Mouse (Mus musculus) right cerebral cortex, postnatal 4 days (tissue): ENCODE data around the gene Exoc3l2.

Experiments
- DNase-seq: peaks from one replicate; pipeline ENCODE4 v3.0.0-alpha.2; 2022

Exoc3l2 gene

DNA sequence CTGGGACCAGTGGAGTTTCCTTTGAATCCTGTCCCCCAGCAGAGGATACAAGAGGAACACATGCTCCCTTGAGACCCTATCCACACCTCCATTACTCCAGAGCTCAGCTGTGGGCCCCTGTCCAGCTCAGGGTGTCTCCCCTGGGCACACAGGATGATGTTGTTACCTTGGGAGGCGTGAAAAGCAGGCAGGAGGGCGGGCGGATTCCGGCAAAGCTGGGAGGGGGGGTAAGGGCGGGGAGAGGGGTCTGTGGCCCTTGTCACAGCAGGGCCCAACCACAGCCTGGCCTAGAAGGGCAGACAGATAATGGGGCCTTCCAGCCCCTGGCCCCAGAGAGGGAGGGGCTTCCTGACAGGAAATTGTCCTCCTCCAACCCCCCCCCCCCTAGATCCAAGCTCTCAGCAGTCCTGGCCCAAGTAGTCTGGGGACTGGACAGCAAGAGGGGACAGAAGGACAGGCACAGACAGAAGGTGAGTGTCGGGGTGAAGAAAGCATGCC, at the start of gene Exoc3l2:
Exoc3l2 (plus strand) TSS at position 448 of the 498 bp plus-strand sequence.
- no peak for DNase-seq

DNA sequence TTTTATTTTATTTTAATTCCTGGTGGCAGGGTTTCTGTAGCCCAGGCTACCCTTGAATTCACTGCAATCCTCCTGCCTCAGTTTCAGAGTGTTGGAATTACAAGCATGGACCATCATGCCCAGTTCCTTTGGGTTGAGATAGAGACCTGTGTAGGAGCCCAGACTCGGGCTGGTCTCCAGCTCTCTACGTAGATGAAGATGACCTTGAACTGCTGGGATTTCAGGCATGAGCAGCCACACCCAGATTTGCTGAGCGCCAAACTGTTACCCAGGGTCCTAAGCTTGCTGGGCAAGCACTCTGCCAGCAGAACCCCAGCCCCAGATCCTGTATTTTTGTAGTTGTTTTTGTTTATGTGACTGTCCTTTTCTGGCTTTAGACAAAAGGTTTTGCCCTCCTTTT, 49.6 kb upstream of the Exoc3l2 start:
- DNase-seq = no peak

DNA sequence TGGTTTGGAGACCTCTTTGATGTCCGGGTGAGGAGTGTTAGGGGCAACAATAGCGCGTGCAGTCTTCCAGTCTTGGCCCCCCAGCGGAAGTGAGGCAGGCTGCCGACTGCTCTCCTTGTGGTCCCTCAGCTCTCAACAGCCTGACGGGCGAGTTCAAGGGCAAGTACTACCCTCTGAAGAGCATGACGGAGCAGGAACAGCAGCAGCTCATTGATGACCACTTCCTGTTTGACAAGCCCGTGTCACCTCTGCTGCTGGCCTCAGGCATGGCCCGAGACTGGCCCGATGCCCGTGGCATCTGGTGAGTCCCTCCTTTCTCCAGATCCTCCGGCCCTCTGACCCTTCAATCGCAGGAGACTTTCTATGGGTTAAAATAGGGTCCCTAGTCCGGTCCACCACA, 46.5 kb upstream of the Exoc3l2 start:
- no peak for DNase-seq

DNA sequence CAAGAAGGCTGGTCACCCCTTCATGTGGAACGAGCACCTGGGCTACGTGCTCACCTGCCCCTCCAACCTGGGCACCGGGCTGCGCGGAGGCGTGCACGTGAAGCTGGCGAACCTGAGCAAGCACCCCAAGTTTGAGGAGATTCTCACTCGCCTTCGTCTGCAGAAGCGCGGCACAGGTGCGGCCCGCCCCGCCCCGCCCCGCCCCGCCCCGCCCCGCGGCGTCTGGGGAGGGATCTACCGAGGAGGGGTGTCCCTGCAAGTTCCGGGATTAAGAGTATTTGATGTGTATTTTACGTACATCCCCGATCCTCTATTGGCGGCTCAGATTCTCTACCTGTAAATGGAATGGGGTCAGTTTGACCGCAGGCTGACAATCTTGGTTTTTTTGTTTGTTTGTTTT, 43.0 kb upstream of the Exoc3l2 start:
- no peak for DNase-seq

DNA sequence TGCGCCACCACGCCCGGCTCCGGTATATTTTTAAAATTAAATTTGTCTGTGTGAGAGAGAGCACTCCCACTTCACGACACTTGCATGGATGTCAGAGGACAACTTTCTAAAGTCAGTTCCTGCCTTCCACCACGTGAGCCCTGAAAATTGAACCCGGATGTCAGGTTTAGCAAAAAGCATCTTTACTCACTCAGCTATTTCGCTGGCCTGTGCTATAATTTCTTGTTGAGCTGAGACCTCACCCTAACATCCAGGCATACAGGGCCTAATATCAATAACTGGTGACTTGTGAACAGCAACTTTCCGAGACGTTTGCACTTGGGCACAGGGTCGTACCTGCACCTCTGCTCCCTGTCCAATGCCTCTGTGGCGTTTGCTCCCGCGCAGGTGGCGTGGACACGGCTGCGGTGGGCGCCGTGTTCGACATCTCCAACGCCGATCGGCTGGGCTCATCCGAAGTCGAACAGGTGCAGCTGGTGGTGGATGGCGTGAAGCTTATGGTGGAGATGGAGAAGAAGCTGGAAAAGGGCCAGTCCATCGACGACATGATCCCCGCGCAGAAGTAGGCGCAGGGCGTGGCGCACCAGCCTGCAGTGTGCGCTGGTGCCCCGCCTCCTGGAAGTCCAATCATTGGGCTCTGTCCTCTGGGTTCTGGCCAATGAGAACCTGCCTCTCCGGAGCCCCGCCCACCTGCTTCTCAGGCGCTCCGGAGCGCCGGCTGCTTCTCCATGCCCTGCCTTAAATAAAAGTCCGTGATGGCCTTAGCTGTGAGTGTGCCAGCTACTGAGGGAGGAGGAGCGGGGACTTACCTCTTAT, 42.1 kb upstream of the Exoc3l2 start:
- DNase-seq = peak; percentile 83

DNA sequence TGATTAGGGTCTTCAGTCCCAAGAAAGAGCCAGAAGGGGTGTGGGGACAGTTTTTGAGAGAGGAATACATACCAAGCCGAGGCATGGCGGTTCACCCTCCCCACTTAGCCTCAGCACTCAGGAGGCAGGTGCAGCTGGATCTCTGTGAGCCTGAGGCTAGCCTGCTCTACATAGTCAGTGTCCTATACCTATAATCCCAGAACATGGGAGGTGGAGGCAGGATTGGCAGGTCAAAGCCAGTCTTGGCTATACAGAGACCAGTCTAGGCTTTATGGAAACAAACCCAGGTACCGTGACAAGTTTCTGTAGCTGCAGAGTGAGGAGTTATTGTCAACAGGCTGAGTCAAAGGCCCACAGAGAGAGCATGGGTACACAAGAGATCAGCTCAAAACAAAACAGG, 40.0 kb upstream of the Exoc3l2 start:
- DNase-seq = no peak

DNA sequence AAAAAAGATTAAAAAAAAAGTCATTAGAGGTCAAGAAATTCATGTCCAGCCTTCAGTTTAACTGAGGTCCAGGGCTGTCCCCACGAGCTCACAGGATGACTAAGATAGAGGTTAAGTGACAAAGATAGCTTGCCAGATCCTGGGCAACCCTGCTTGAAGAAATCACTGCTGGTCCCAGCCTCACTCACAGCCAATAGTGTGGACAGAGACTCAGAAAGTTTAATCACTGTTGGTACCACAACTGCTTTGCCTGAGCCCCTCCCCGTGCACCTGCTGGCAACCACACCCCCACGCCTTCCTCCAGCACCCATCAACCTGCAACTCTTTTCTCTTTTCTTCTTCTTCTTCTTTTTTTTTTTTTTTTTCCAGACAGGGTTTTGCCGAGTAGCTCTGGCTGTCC, 39.1 kb upstream of the Exoc3l2 start:
- no peak for DNase-seq

DNA sequence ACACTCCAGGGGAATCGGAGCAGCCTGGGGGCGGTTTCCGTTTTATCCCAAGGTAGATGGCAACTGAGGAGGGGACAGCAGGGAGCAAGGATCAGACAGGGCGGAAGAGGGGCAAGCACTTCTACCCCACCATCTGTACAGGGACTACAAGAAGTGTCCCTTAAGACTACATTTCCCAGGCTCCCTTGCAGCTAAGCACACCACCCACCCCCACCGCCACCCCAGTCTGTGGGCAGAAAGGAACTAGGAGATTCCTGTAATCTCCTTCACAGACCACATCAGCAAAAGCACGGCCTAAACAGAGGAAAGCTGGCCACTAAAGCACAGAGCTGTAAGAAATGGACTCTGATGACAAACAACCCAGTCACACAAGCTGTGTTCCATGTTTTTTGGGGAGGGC, 36.8 kb upstream of the Exoc3l2 start:
- DNase-seq = no peak

DNA sequence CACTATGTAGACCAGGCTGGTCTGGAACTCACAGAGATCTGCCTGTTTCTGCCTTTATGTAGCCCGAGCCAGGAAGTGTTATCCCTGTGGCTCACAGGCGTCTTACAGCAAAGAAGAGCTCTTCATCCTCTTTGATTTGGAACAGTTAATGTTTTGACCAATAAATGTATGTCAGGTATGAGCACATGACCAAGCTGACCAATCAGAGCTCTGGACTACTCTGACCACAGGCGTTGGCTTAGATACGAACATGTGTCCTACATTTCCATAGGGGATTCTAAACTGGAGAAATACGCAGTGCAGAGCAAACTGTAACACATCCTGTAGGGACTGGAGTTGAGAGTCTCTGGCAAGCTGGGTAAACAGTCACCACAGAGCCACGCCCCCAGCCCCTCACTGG, 36.2 kb upstream of the Exoc3l2 start:
- no peak for DNase-seq

- DNase-seq = no peak
Measured at GRCm38 (mm10) chr7:19427999-19428650, 35.0 kb upstream of the Exoc3l2 start.

DNA sequence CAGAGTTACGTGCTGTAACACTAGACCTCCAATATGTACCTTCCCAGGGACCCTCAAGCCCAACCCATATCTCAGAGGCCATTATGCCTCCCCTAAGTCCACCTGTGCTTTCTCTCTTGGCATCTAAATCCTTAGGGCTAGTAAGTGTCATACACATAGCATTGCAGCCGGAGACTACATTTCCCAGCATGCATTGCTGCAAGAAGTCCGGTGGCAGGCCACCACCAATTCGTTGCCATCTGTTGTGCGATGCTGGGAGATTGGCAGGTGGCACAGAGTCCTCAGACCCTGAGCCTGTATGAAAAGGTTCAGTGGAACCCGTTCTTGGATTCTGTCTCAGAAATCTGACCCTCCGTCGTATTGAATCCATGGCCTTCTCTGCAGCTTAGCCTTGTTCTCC, 33.4 kb upstream of the Exoc3l2 start:
- no peak for DNase-seq

GRCm38 (mm10) chr7:19430402-19430801, 32.7 kb upstream of the Exoc3l2 start:
- no peak for DNase-seq

GRCm38 (mm10) chr7:19432475-19432874, 30.7 kb upstream of the Exoc3l2 start:
- DNase-seq = no peak

DNA sequence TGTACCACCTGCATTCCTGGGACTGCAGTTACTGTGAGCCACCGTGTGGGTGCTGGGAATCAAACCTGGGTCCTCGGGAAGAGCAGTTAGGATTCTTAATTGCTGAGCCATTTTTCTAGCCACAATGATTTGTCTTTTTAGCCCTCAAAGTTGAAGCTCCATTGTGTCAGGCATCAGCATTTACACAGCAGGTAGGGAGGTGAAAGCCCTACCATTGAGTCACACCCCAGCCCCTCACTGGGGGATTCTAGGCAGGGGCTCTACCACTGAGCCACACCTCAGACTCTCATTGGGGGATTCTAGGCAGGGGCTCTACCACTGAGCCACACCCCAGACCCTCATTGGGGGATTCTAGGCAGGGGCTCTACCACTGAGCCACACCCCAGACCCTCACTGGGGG, 26.9 kb upstream of the Exoc3l2 start:
- DNase-seq = no peak

GRCm38 (mm10) chr7:19437048-19437447, 26.1 kb upstream of the Exoc3l2 start:
- no peak for DNase-seq

- no peak for DNase-seq
Measured at GRCm38 (mm10) chr7:19441448-19442091, 21.6 kb upstream of the Exoc3l2 start.

DNA sequence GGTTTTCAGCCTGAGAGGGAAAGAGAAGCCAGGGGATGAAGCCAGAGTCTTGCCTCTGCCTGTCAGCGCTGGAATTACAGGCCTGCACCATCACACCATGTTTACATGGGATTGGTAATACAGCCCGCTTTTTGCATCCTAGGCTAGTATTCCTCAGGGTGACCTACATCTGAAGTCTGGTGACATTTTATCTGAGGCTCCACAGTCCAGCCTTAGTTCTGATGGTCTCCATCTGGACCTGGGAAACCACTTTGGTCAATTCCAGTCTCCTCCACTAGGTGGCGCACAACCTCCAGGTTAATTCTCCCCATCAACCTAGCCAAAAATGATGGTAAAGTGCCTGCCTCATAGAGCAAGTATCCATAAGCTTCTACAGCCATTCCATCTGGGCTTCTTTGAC, 19.8 kb upstream of the Exoc3l2 start:
- peak; percentile 93 for DNase-seq

DNA sequence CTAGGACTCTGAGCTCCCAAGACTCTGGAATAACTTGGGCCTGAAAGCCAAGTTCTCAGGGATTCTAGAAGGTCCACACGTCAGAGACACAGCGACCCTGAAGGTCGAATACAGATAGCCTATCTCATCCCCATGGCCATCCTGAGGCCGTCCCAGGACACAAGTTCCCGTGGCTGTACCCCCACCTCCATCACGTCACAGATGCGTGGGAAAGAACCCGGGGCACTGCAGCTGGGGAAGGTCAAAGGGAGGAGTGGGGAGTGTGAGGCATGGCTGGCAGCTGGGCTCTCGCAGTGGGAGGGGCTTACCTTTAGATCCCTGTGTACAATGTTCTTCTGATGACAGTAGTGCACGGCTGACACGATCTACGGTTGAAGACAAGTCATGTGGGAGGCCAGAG, 18.3 kb upstream of the Exoc3l2 start:
- no peak for DNase-seq

- DNase-seq = no peak
Measured at GRCm38 (mm10) chr7:19447689-19448088, 15.4 kb upstream of the Exoc3l2 start.

- no peak for DNase-seq
Measured at GRCm38 (mm10) chr7:19449165-19449564, 14.0 kb upstream of the Exoc3l2 start.

- DNase-seq = no peak
Measured at GRCm38 (mm10) chr7:19455186-19455585, 7.9 kb upstream of the Exoc3l2 start.

DNA sequence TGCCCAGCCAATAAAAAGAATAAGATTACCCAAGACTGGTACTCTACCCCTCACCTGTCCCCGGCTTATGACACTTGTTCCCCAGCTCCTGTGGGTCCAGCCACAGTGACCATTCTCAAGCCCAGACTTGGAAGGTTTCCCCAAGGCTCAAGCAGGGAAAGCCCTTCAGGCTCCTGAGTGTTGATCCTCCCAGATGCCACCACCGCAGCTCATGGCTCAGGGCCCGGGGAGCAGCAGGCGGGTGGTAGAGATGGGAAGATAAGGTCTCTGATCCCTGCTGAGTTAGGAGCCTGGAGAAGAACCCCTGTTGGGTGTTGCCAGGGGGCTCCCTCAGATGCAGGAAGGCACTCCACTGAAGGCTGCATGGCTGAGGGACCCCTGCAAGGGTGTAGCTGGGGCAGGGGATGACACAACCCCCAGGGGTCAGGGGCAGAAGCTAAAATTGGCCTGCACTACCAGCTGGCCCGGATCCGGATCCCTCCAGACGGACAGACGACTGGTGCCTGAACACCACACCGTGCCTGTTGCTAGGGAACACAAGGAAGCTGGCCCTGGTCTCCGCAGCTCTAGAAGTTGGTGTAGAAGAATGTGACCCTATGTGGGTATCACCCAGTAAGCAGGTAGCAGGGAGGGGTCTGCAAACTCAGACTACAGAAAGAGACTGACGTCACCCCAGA, 7.2 kb upstream of the Exoc3l2 start:
- DNase-seq = no peak

DNA sequence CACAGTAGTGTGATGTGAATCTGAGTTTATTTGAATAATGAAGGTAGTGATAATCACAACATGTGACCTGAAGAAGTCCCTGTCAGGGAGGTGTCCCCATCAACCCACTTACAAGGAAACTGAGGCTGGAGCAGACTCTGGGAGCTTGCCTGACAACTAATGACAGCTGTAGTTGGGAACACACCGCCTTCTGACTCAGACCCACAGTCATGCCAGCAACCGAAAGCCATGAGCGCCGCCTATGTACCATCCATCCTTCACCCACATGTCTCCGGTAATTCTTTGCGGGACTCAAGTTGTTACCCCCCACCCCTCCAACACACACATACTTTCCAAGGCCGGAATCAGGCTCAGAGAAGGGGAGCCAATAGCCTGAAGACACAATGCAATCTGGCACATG, 6.5 kb upstream of the Exoc3l2 start:
- no peak for DNase-seq
